Mouse (Mus musculus): Measurements from ENCODE around the gene Grik5.

DNA sequence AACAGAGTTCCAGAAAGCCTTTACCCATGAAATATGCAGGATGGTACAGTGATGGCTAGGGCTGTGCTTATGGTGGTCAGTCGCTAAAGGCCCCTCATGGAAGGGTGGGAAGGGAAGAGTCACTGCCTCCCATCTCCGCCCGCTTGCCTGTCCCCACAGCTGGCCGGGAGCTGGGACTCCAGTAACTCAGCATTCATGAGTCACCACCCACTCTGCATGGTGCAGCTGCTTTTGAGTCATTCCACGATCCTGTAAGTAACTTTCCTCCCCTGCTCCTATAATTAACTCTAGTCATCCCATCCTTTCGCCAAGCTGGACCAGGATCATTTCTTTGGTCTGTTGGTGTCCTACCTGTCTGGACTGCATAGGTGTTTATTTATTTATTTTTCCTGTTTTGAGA is 79.1 kb downstream of the Grik5 start:
- TF ChIP-seq CTCF (IDR thresholded peaks at IDR 0.05; ENCODE audit: low read depth) (no peak), EP300 (IDR thresholded peaks at IDR 0.05; ENCODE audit: low read depth) (no peak)

Data from liver, postnatal 0 days (tissue).